Mouse (Mus musculus) myocyte (in vitro differentiated cells): ENCODE measurements around the gene Vmn1r74. TPM values are rescaled to one million over a fixed set of nuclear protein-coding genes. Genes with fewer than 3 reads are reported as not detected.
"Not testable (repeated sequence)": the region's sequence is repeated elsewhere in the genome, so short reads cannot be mapped to it uniquely, and the experiment has no call there.

Experiments
- H3K27me3 ChIP-seq: one replicate; pipeline ENCODE4 v1.6.1; 2011; ENCODE audit not compliant: control insufficient read depth, insufficient read depth, insufficient read length
- H3K36me3 ChIP-seq: one replicate; pipeline ENCODE4 v1.6.1; 2011; ENCODE audit not compliant: control insufficient read depth, insufficient read depth
- H3K4me2 ChIP-seq: one replicate; pipeline ENCODE4 v1.6.1; 2011; ENCODE audit warnings: low read depth, control low read depth
- H3K4me3 ChIP-seq: one replicate; pipeline ENCODE4 v1.5.1; 2011; ENCODE audit warnings: mild to moderate bottlenecking, control low read depth, moderate library complexity
- H3K79me2 ChIP-seq: one replicate; pipeline ENCODE4 v1.6.1; 2011; ENCODE audit not compliant: control insufficient read depth, insufficient read depth
- H3ac ChIP-seq: one replicate; pipeline ENCODE4 v1.6.1; 2011; ENCODE audit not compliant: control insufficient read depth, insufficient read length
- CEBPB ChIP-seq: IDR thresholded peaks from 2 replicates; pipeline ENCODE4 v1.6.1; 2011; ENCODE audit warnings: mild to moderate bottlenecking, moderate library complexity; ENCODE audit not compliant: poor library complexity, insufficient read depth, severe bottlenecking
- E2F4 ChIP-seq: IDR thresholded peaks from one replicate; pipeline ENCODE4 v1.6.1; 2011; ENCODE audit warnings: mild to moderate bottlenecking, control low read depth, moderate library complexity; ENCODE audit not compliant: insufficient read depth
- MAX ChIP-seq: IDR thresholded peaks from one replicate; pipeline ENCODE4 v1.6.1; 2011; ENCODE audit warnings: low read depth, mild to moderate bottlenecking, control low read depth
- MYOD1 ChIP-seq, 3 experiments: IDR thresholded peaks; one replicate each; pipeline ENCODE4 v1.6.1; 2011; ENCODE audit warnings: control low read depth in 2 of 3, low read depth in 2 of 3, mild to moderate bottlenecking in 2 of 3, moderate library complexity in 1 of 3; ENCODE audit not compliant: insufficient read length in 2 of 3, control insufficient read depth in 1 of 3
- MYOG ChIP-seq, 3 experiments: IDR thresholded peaks; one replicate each; pipeline ENCODE4 v1.6.1; 2011; ENCODE audit warnings: control low read depth in 2 of 3, low read depth in 2 of 3, mild to moderate bottlenecking in 2 of 3; ENCODE audit not compliant: insufficient read length in 2 of 3, control insufficient read depth in 1 of 3, insufficient read depth in 1 of 3
- POLR2A ChIP-seq: IDR thresholded peaks from one replicate; pipeline ENCODE4 v1.6.1; 2011; ENCODE audit warnings: low read depth, mild to moderate bottlenecking, control low read depth, moderate library complexity; ENCODE audit not compliant: insufficient read length
- POLR2AphosphoS2 ChIP-seq: IDR thresholded peaks from one replicate; pipeline ENCODE4 v1.6.1; 2011; ENCODE audit warnings: low read depth, control low read depth; ENCODE audit not compliant: insufficient read length
- REST ChIP-seq: IDR thresholded peaks from one replicate; pipeline ENCODE4 v1.6.1; 2011; ENCODE audit warnings: mild to moderate bottlenecking, control low read depth, moderate library complexity; ENCODE audit not compliant: insufficient read depth, insufficient read length
- SRF ChIP-seq: IDR thresholded peaks from one replicate; pipeline ENCODE4 v1.6.1; 2011; ENCODE audit warnings: low read depth; ENCODE audit not compliant: control insufficient read depth, insufficient read length
- TCF12 ChIP-seq: IDR thresholded peaks from one replicate; pipeline ENCODE4 v1.6.1; 2011; ENCODE audit warnings: mild to moderate bottlenecking, control low read depth; ENCODE audit not compliant: poor library complexity, insufficient read depth, severe bottlenecking
- TCF3 ChIP-seq: IDR thresholded peaks from one replicate; pipeline ENCODE4 v1.6.1; 2011; ENCODE audit warnings: low read depth, control low read depth; ENCODE audit not compliant: insufficient read length
- USF1 ChIP-seq: IDR thresholded peaks from one replicate; pipeline ENCODE4 v1.6.1; 2011; ENCODE audit warnings: low read depth, mild to moderate bottlenecking, control low read depth, moderate library complexity
- polyA plus RNA-seq: library from polyadenylated mRNA; unstranded; fragments of >200 nt; fragmentation: generic; extraction: Trizol; gene quantifications from one replicate; pipeline ENCODE4 v1.2.1, GENCODE M21; 2012; ENCODE audit warnings: missing spikeins

Vmn1r74 gene
- polyA plus RNA-seq = not detected

GRCm38 (mm10) chr7:11833680-11834079, at the start of gene Vmn1r74:
Vmn1r74 (plus strand) TSS chr7:11833980.
- no peaks in the 10 kb centered on the region for H3K79me2 ChIP-seq
- no peaks in the 10 kb centered on the region for H3K36me3 ChIP-seq
- TF ChIP-seq SRF = no peak
- no peak for TF ChIP-seq CEBPB
- no peak for TF ChIP-seq POLR2AphosphoS2
- no peak for TF ChIP-seq MAX
- H3K4me2 ChIP-seq = no peak within 1 kb of the TSS
- H3K4me3 ChIP-seq = no peak within 1 kb of the TSS
- no peak within 1 kb of the TSS for H3ac ChIP-seq
- H3K27me3 ChIP-seq = no peaks in the 10 kb centered on the region

GRCm38 (mm10) chr7:11813751-11814150, 20.0 kb upstream of the Vmn1r74 start:
- H3K79me2 ChIP-seq = no peaks in the 10 kb centered on the region
- H3K27me3 ChIP-seq = no peaks in the 10 kb centered on the region
- no peak overlapping the region for H3K4me2 ChIP-seq
- no peaks in the 10 kb centered on the region for H3K36me3 ChIP-seq
- H3ac ChIP-seq = no peak overlapping the region
- H3K4me3 ChIP-seq = no peak overlapping the region
- no peak for TF ChIP-seq REST
- no peak for TF ChIP-seq E2F4
- TF ChIP-seq USF1 = no peak
- no peak for TF ChIP-seq SRF
- TF ChIP-seq TCF3 = no peak
- TF ChIP-seq TCF12 = no peak
- no peak for TF ChIP-seq MAX
- TF ChIP-seq POLR2AphosphoS2 = no peak
- no peak for TF ChIP-seq MYOG (IDR thresholded peaks at IDR 0.05; ENCODE audit: control insufficient read depth in 1 of 3, insufficient read depth in 1 of 3, insufficient read length in 2 of 3, low read depth in 2 of 3)
- TF ChIP-seq CEBPB = no peak
- TF ChIP-seq POLR2A = no peak
- TF ChIP-seq MYOD1 (IDR thresholded peaks at IDR 0.05; ENCODE audit: control insufficient read depth in 1 of 3, insufficient read length in 2 of 3, low read depth in 2 of 3) = no peak

DNA sequence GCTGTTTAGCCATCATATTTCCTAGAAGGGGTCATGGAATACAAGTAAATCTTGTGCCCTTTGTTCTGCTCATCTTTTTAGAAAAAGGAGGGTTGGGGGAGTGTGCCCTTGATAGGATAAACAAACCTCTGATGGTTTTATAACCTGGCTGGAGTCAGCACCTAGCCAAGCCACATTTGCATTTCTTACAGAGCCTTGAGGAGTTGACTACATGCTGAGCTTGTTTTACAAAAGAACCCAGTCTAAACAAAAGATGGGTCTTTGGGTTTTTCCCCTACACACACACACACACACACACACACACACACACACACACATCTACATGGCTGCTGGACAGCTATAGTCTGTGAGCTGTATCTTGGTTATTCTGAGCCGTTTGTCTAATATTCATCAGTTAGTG, 11.6 kb upstream of the Vmn1r74 start:
- Histone ChIP-seq H3K27me3 (no peaks in the 10 kb centered on the region), H3K4me3 (no peak overlapping the region), H3K4me2 (no peak overlapping the region), H3K36me3 (no peaks in the 10 kb centered on the region), H3K79me2 (no peaks in the 10 kb centered on the region), H3ac (no peak overlapping the region)
- no peak for TF ChIP-seq CEBPB
- TF ChIP-seq POLR2AphosphoS2 = no peak
- TF ChIP-seq POLR2A = no peak
- no peak for TF ChIP-seq MAX
- TF ChIP-seq USF1 = no peak
- no peak for TF ChIP-seq MYOD1 (IDR thresholded peaks at IDR 0.05; ENCODE audit: control insufficient read depth in 1 of 3, insufficient read length in 2 of 3, low read depth in 2 of 3)
- TF ChIP-seq SRF = no peak

DNA sequence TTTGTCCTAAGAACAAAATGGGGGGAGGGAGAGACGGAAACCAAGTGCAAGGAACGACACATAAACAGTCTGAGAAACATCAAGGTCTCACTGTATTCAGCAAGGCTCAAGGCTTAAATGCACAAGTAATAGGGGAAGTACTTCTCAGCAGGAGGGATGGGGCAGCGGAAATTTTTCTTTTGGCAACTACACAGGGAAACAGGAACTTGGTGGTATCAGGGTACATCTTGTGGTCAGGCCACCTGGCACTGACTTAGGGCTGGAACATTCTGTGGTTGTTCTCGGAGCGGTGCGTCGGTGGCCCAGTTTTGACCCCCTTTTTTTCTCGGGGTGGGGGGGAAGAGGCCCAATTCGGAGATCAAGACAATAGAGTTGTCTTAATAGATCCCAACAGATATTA, 10.5 kb upstream of the Vmn1r74 start:
- H3K4me2 ChIP-seq, H3K79me2 ChIP-seq, H3K27me3 ChIP-seq, H3K4me3 ChIP-seq, H3ac ChIP-seq, H3K36me3 ChIP-seq: not testable (repeated sequence)

- no peak within 1 kb of the TSS for H3ac ChIP-seq
- H3K79me2 ChIP-seq = no peaks in the 10 kb centered on the region
- H3K4me3 ChIP-seq = no peak within 1 kb of the TSS
- H3K4me2 ChIP-seq = no peak within 1 kb of the TSS
- no peaks in the 10 kb centered on the region for H3K36me3 ChIP-seq
- TF ChIP-seq MAX (no peak), USF1 (no peak)
- H3K27me3 ChIP-seq = no peaks in the 10 kb centered on the region
These were observed 40.5 kb downstream of the Vmn1r74 start, which contains the start of gene Vmn1r75 for GRCm38 (mm10) chr7:11874330-11874729. Vmn1r75 (plus strand) TSS chr7:11874630.

Other genes starting within 250 kb of the Vmn1r74 start
- 0.02 TPM for gene Zscan4-ps3, start 224.7 kb upstream of the Vmn1r74 start, polyA plus RNA-seq
- not detected for gene Vmn1r72, start 153.8 kb upstream of the Vmn1r74 start, polyA plus RNA-seq
- not detected for gene Vmn1r73, start 103.7 kb upstream of the Vmn1r74 start, polyA plus RNA-seq
- not detected for gene Vmn1r75, start 40.6 kb downstream of the Vmn1r74 start, polyA plus RNA-seq
- not detected for gene Vmn1r76, start 104.2 kb downstream of the Vmn1r74 start, polyA plus RNA-seq
- gene Vmn1r77, start 202.8 kb downstream of the Vmn1r74 start, polyA plus RNA-seq = not detected